Mouse (Mus musculus): ENCODE measurements around the gene Hmox2. TPM values are rescaled to one million over a fixed set of nuclear protein-coding genes. Genes with fewer than 3 reads are reported as not detected.
"Not testable (repeated sequence)": the region's sequence is repeated elsewhere in the genome, so short reads cannot be mapped to it uniquely, and the experiment has no call there.

Gene Hmox2
- polyA plus RNA-seq, 1 experiment from 2014 or later: 303 TPM

GRCm38 (mm10) chr16:4752155-4752554 lies 26.0 kb downstream of the Hmox2 start:
- WGBS (ENCODE audit: missing documents): 96% methylated on average over 3 of the region's 3 CpGs
- Histone ChIP-seq H3K27ac (no peak overlapping the region), H3K36me3 (ENCODE audit: inconsistent target) (no peaks in the 10 kb centered on the region), H3K4me3 (ENCODE audit: inconsistent target) (no peak overlapping the region), H3K79me2 (ENCODE audit: inconsistent target) (peaks cover 61% of the 10 kb centered on the region)

- 63% methylated on average over 3 of the region's 3 CpGs for WGBS (ENCODE audit: missing documents)
- Histone ChIP-seq H3K36me3 (ENCODE audit: inconsistent target) (no peaks in the 10 kb centered on the region), H3K4me3 (ENCODE audit: inconsistent target) (no peak overlapping the region), H3K27ac (peak overlapping the region; percentile 70), H3K79me2 (ENCODE audit: inconsistent target) (peaks cover 80% of the 10 kb centered on the region)
Measured at GRCm38 (mm10) chr16:4754045-4754444, 27.9 kb downstream of the Hmox2 start.

GRCm38 (mm10) chr16:4756660-4757335 lies 30.6 kb downstream of the Hmox2 start:
- H3K27ac ChIP-seq: peak overlapping the region; percentile 40
- 8% methylated on average over 4 of the region's 42 CpGs for WGBS (ENCODE audit: missing documents)
- peaks cover 90% of the 10 kb centered on the region for H3K79me2 ChIP-seq (ENCODE audit: inconsistent target)
- H3K36me3 ChIP-seq (ENCODE audit: inconsistent target): not testable (repeated sequence)
- peak overlapping the region; percentile 18 for H3K4me3 ChIP-seq (ENCODE audit: inconsistent target)

- Histone ChIP-seq H3K79me2 (ENCODE audit: inconsistent target) (peaks cover 80% of the 10 kb centered on the region), H3K4me3 (ENCODE audit: inconsistent target) (no peak overlapping the region), H3K36me3 (ENCODE audit: inconsistent target) (peaks cover 47% of the 10 kb centered on the region), H3K27ac (no peak overlapping the region)
- WGBS (ENCODE audit: missing documents): 85% methylated on average over 4 of the region's 4 CpGs
Measured at GRCm38 (mm10) chr16:4762437-4762836, 36.3 kb downstream of the Hmox2 start.

- WGBS (ENCODE audit: missing documents): 46% methylated on average over 2 of the region's 2 CpGs
- peaks cover 56% of the 10 kb centered on the region for H3K36me3 ChIP-seq (ENCODE audit: inconsistent target)
- H3K4me3 ChIP-seq (ENCODE audit: inconsistent target): no peak overlapping the region
- no peak overlapping the region for H3K27ac ChIP-seq
- peaks cover 74% of the 10 kb centered on the region for H3K79me2 ChIP-seq (ENCODE audit: inconsistent target)
Measured at GRCm38 (mm10) chr16:4763276-4763675, 37.1 kb downstream of the Hmox2 start.

- peaks cover 74% of the 10 kb centered on the region for H3K79me2 ChIP-seq (ENCODE audit: inconsistent target)
- WGBS (ENCODE audit: missing documents): 95% methylated on average over 2 of the region's 2 CpGs
- H3K27ac ChIP-seq: no peak overlapping the region
- no peak overlapping the region for H3K4me3 ChIP-seq (ENCODE audit: inconsistent target)
- H3K36me3 ChIP-seq (ENCODE audit: inconsistent target): peaks cover 80% of the 10 kb centered on the region
Measured at GRCm38 (mm10) chr16:4765852-4766251, 39.7 kb downstream of the Hmox2 start.

- Histone ChIP-seq H3K4me3 (ENCODE audit: inconsistent target) (no peak overlapping the region), H3K36me3 (ENCODE audit: inconsistent target) (peaks cover 80% of the 10 kb centered on the region), H3K79me2 (ENCODE audit: inconsistent target) (peaks cover 74% of the 10 kb centered on the region), H3K27ac (no peak overlapping the region)
- 90% methylated on average over 6 of the region's 6 CpGs for WGBS (ENCODE audit: missing documents)
Measured at GRCm38 (mm10) chr16:4767012-4767790, 41.0 kb downstream of the Hmox2 start.

- Histone ChIP-seq H3K4me3 (ENCODE audit: inconsistent target) (no peak overlapping the region), H3K36me3 (ENCODE audit: inconsistent target) (peaks cover 69% of the 10 kb centered on the region), H3K27ac (no peak overlapping the region), H3K79me2 (ENCODE audit: inconsistent target) (peaks cover 74% of the 10 kb centered on the region; the same call in 1 of the 2 replicates)
- 94% methylated on average over 5 of the region's 5 CpGs for WGBS (ENCODE audit: missing documents)
Measured at GRCm38 (mm10) chr16:4768719-4769118, 42.6 kb downstream of the Hmox2 start.

GRCm38 (mm10) chr16:4773289-4773970 lies 47.3 kb downstream of the Hmox2 start:
- WGBS (ENCODE audit: missing documents): 64% methylated on average over 1 of the region's 1 CpGs
- no peak overlapping the region for H3K27ac ChIP-seq
- peaks cover 23% of the 10 kb centered on the region for H3K36me3 ChIP-seq (ENCODE audit: inconsistent target)
- H3K79me2 ChIP-seq (ENCODE audit: inconsistent target): peaks cover 97% of the 10 kb centered on the region
- no peak overlapping the region for H3K4me3 ChIP-seq (ENCODE audit: inconsistent target)

GRCm38 (mm10) chr16:4777171-4777904 lies 51.2 kb downstream of the Hmox2 start:
- Histone ChIP-seq H3K36me3 (ENCODE audit: inconsistent target) (no peaks in the 10 kb centered on the region), H3K4me3 (ENCODE audit: inconsistent target) (no peak overlapping the region), H3K79me2 (ENCODE audit: inconsistent target) (peaks cover 97% of the 10 kb centered on the region), H3K27ac (peak overlapping the region; percentile 78)
- 96% methylated on average over 3 of the region's 3 CpGs for WGBS (ENCODE audit: missing documents)

GRCm38 (mm10) chr16:4777905-4778609 lies 51.9 kb downstream of the Hmox2 start:
- 89% methylated on average over 4 of the region's 4 CpGs for WGBS (ENCODE audit: missing documents)
- Histone ChIP-seq H3K4me3 (ENCODE audit: inconsistent target) (no peak overlapping the region), H3K79me2 (ENCODE audit: inconsistent target) (peaks cover 97% of the 10 kb centered on the region), H3K36me3 (ENCODE audit: inconsistent target) (no peaks in the 10 kb centered on the region), H3K27ac (peak overlapping the region; percentile 78)

- Histone ChIP-seq H3K27ac (no peak overlapping the region), H3K4me3 (ENCODE audit: inconsistent target) (no peak overlapping the region), H3K79me2 (ENCODE audit: inconsistent target) (peaks cover 97% of the 10 kb centered on the region), H3K36me3 (ENCODE audit: inconsistent target) (no peaks in the 10 kb centered on the region)
- WGBS (ENCODE audit: missing documents): 95% methylated on average over 4 of the region's 4 CpGs
Measured at GRCm38 (mm10) chr16:4778940-4779339, 52.8 kb downstream of the Hmox2 start.

GRCm38 (mm10) chr16:4781524-4782196 lies 55.5 kb downstream of the Hmox2 start:
- Histone ChIP-seq H3K27ac (no peak overlapping the region), H3K79me2 (ENCODE audit: inconsistent target) (peaks cover 97% of the 10 kb centered on the region), H3K36me3 (ENCODE audit: inconsistent target) (no peaks in the 10 kb centered on the region), H3K4me3 (ENCODE audit: inconsistent target) (no peak overlapping the region)
- WGBS (ENCODE audit: missing documents): 86% methylated on average over 5 of the region's 5 CpGs
